In genomic region chr13:98596746-98597145, GRCm38 (mm10) we compare ENCODE assay signal across 10 mouse cellular contexts. TPM values are rescaled to one million over a fixed set of nuclear protein-coding genes. Genes with fewer than 3 reads are reported as not detected.
DNase-seq lines count a peak whose midpoint lies in the region; ATAC-seq and TF ChIP-seq lines count a peak whose summit lies in the region.
"Had no signal": no experiment of that assay in that cellular context is flagged by ENCODE, and none has a peak within 500 bp of the region (broad histone marks: within the 10 kb centered on the region; RNA-seq: fewer than 3 reads in every experiment).

No protein-coding gene starts in this region.

- H3K36me3 ChIP-seq in hindbrain, postnatal 0 days (ENCODE audit: insufficient read depth, low read length) = no peaks in the 10 kb centered on the region
- H3K36me3 ChIP-seq in hindbrain, embryonic 12.5 days = no peaks in the 10 kb centered on the region
- H3K36me3 ChIP-seq in kidney, postnatal 0 days (ENCODE audit: insufficient read depth, low read length) = no peaks in the 10 kb centered on the region
- H3K36me3 ChIP-seq in neural tube, embryonic 15.5 days = no peaks in the 10 kb centered on the region
- H3K36me3 ChIP-seq: embryonic facial prominence, embryonic 12.5 days had no signal

- no peak overlapping the region for H3K4me3 ChIP-seq in hindbrain, postnatal 0 days (ENCODE audit: low read length)
- H3K4me3 ChIP-seq in hindbrain, embryonic 12.5 days = no peak overlapping the region
- H3K4me3 ChIP-seq in kidney, postnatal 0 days (replicated peaks; ENCODE audit: low read depth, low read length) = no peak overlapping the region
- no peak overlapping the region for H3K4me3 ChIP-seq in neural tube, embryonic 15.5 days (replicated peaks)
- H3K4me3 ChIP-seq: embryonic facial prominence, embryonic 12.5 days had no signal

- no peaks in the 10 kb centered on the region for H3K9me3 ChIP-seq in hindbrain, postnatal 0 days (ENCODE audit: low read length)
- no peaks in the 10 kb centered on the region for H3K9me3 ChIP-seq in hindbrain, embryonic 12.5 days (replicated peaks)
- no peaks in the 10 kb centered on the region for H3K9me3 ChIP-seq in kidney, postnatal 0 days (replicated peaks; ENCODE audit: low read length)
- no peaks in the 10 kb centered on the region for H3K9me3 ChIP-seq in neural tube, embryonic 15.5 days (replicated peaks)
- H3K9me3 ChIP-seq: embryonic facial prominence, embryonic 12.5 days had no signal

- H3K27ac ChIP-seq in hindbrain, postnatal 0 days = no peak overlapping the region
- no peak overlapping the region for H3K27ac ChIP-seq in hindbrain, embryonic 12.5 days
- H3K27ac ChIP-seq in kidney, postnatal 0 days = no peak overlapping the region
- no peak overlapping the region for H3K27ac ChIP-seq in neural tube, embryonic 15.5 days (replicated peaks)
- H3K27ac ChIP-seq: embryonic facial prominence, embryonic 12.5 days had no signal

- H3K9ac ChIP-seq in hindbrain, postnatal 0 days (replicated peaks; ENCODE audit: low read length) = no peak overlapping the region
- no peak overlapping the region for H3K9ac ChIP-seq in hindbrain, embryonic 12.5 days
- no peak overlapping the region for H3K9ac ChIP-seq in kidney, postnatal 0 days (ENCODE audit: low read depth, low read length)
- H3K9ac ChIP-seq in neural tube, embryonic 15.5 days (replicated peaks) = no peak overlapping the region
- H3K9ac ChIP-seq: embryonic facial prominence, embryonic 12.5 days had no signal

- peak; percentile 39 for DNase-seq in hindbrain, postnatal 0 days (ENCODE audit: low spot score)
- DNase-seq in 416B (ENCODE audit: low read depth) = peak; percentile 10
- peak; percentile 49 for DNase-seq in ES-CJ7 (ENCODE audit: low read depth, low spot score)
- peak; percentile 72 for DNase-seq in kidney, postnatal 0 days (ENCODE audit: low spot score)
- no peak for DNase-seq in thymus, postnatal 14 days
- DNase-seq: adrenal gland, postnatal 10 days had no signal

- no peaks in the 10 kb centered on the region for H3K4me1 ChIP-seq in hindbrain, postnatal 0 days (ENCODE audit: insufficient read depth, low read length)
- peaks cover 5% of the 10 kb centered on the region for H3K4me1 ChIP-seq in hindbrain, embryonic 12.5 days
- 0 out of 2 replicates have a peak, but pooled peaks cover 9% of the 10 kb centered on the region for H3K4me1 ChIP-seq in kidney, postnatal 0 days (replicated peaks; ENCODE audit: insufficient read depth, low read length)
- no peaks in the 10 kb centered on the region for H3K4me1 ChIP-seq in neural tube, embryonic 15.5 days

- no peak overlapping the region for H3K4me2 ChIP-seq in hindbrain, postnatal 0 days (ENCODE audit: low read depth, low read length)
- no peak overlapping the region for H3K4me2 ChIP-seq in hindbrain, embryonic 12.5 days (replicated peaks)
- H3K4me2 ChIP-seq in kidney, postnatal 0 days (ENCODE audit: low read length) = no peak overlapping the region
- no peak overlapping the region for H3K4me2 ChIP-seq in neural tube, embryonic 15.5 days
- H3K4me2 ChIP-seq: embryonic facial prominence, embryonic 12.5 days had no signal

- ATAC-seq in hindbrain, postnatal 0 days = 0 out of 2 replicates have a peak, but pooled peaks have one; percentile 18
- no peak for ATAC-seq in hindbrain, embryonic 12.5 days (ENCODE audit: low FRiP score)
- ATAC-seq in kidney, postnatal 0 days (replicated peaks; ENCODE audit: low FRiP score, low read depth) = no peak; the same call in 1 of the 2 replicates
- ATAC-seq in neural tube, embryonic 15.5 days (ENCODE audit: low FRiP score) = no peak

- H3K27me3 ChIP-seq in hindbrain, postnatal 0 days (ENCODE audit: insufficient read depth, low read length) = no peaks in the 10 kb centered on the region
- no peaks in the 10 kb centered on the region for H3K27me3 ChIP-seq in hindbrain, embryonic 12.5 days
- H3K27me3 ChIP-seq in kidney, postnatal 0 days (ENCODE audit: insufficient read depth, low read length) = no peaks in the 10 kb centered on the region
- no peaks in the 10 kb centered on the region for H3K27me3 ChIP-seq in neural tube, embryonic 15.5 days (replicated peaks)

- 93% methylated on average over 4 of the region's 4 CpGs for WGBS in hindbrain, postnatal 0 days
- 90% methylated on average over 4 of the region's 4 CpGs for whole genome bisulfite sequencing in hindbrain, embryonic 12.5 days
- 91% methylated on average over 4 of the region's 4 CpGs for WGBS in kidney, postnatal 0 days
- WGBS in neural tube, embryonic 15.5 days = 88% methylated on average over 4 of the region's 4 CpGs

- peak; percentile 57 for TF ChIP-seq CTCF in hindbrain, postnatal 0 days (IDR thresholded peaks at IDR 0.05; ENCODE audit: low read depth)
- TF ChIP-seq CTCF in kidney, postnatal 0 days (IDR thresholded peaks at IDR 0.05; ENCODE audit: low read depth) = peak; percentile 66

RNA-seq across cellular contexts. Expression of gene Tmem174, which starts 40.5 kb away (rescaled TPM):
- not detected in 2 replicates for total RNA-seq in hindbrain, postnatal 0 days (2014; rRNA removed)
- polyA plus RNA-seq in hindbrain, postnatal 0 days (2015; fragmentation: Nextera tagmentation; extraction: Ambion mirVana) = 0.10 TPM in 1 of 2 replicates, not detected in the other
- not detected in 2 replicates for polyA plus RNA-seq in hindbrain, embryonic 12.5 days (2016; fragmentation: Nextera tagmentation; extraction: Ambion mirVana)
- 102 and 105 TPM in 2 replicates for polyA plus RNA-seq in kidney, postnatal 0 days (2015; fragmentation: Nextera tagmentation; extraction: Ambion mirVana)
- polyA plus RNA-seq in neural tube, embryonic 15.5 days (2015; fragmentation: Nextera tagmentation; extraction: Ambion mirVana) = not detected in 2 replicates
- total RNA-seq: adrenal gland, postnatal 10 days; granulocyte monocyte progenitor cell, adult 5-6 weeks had no signal
- polyA plus RNA-seq: embryonic facial prominence, embryonic 12.5 days had no signal

Comparison
In these comparisons a context has a peak if more than half of its experiments do, and no peak if none do; other contexts are left out.
1. RNA of gene Tmem174, which starts 40.5 kb away (polyA plus RNA-seq): 102 to 105 TPM in kidney, postnatal 0 days; 0.10 TPM in hindbrain, postnatal 0 days, not detected in neural tube, embryonic 15.5 days and not detected in hindbrain, embryonic 12.5 days; every median in the first group is over 10 times any median in the second.